Mouse (Mus musculus): ENCODE data around the gene Ugt1a8. TPM values are rescaled to one million over a fixed set of nuclear protein-coding genes. Genes with fewer than 3 reads are reported as not detected.
"Not testable (repeated sequence)": the region's sequence is repeated elsewhere in the genome, so short reads cannot be mapped to it uniquely, and the experiment has no call there.

Ugt1a8 gene
- polyA plus RNA-seq, 1 experiment from 2014 or later = not detected

GRCm38 (mm10) chr1:88215466-88216380, 128.1 kb downstream of the Ugt1a8 start:
- H3K4me1 ChIP-seq (replicated peaks) = no peaks in the 10 kb centered on the region
- no peak for ATAC-seq (ENCODE audit: low read depth)
- WGBS (ENCODE audit: insufficient replicate concordance) = 54% methylated on average over 10 of the region's 10 CpGs
- no peaks in the 10 kb centered on the region for H3K27me3 ChIP-seq
- no peak overlapping the region for H3K9ac ChIP-seq
- H3K36me3 ChIP-seq = no peaks in the 10 kb centered on the region
- no peak overlapping the region for H3K27ac ChIP-seq
- peaks cover 52% of the 10 kb centered on the region for H3K9me3 ChIP-seq (replicated peaks)
- H3K4me2 ChIP-seq = no peak overlapping the region
- H3K4me3 ChIP-seq (replicated peaks) = no peak overlapping the region
- DNase-seq = no peak

DNA sequence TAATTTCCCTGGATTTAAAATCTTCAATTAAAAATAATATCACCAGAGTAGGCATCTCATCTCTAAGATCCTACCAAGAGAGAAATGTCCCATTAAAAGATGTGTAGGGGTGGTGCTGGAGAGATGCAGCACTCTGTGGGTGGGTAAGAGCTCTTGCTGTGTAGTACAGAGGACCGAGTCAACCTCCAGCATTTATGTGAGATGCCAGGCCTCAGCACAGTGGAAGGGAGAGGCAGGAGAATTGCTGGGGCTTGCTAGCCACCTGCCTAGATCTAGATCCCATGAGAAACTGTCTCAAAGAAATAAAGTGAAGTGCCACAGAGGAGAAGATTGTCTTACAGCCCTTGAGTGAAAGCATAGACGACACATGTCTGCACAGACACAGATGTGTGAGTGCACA, 128.9 kb downstream of the Ugt1a8 start:
- H3K9ac ChIP-seq = no peak overlapping the region
- ATAC-seq (ENCODE audit: low read depth) (no peak; the same call in 1 of the 2 replicates), DNase-seq (no peak)
- H3K9me3 ChIP-seq (replicated peaks) = peaks cover 49% of the 10 kb centered on the region
- no peaks in the 10 kb centered on the region for H3K36me3 ChIP-seq
- H3K4me3 ChIP-seq (replicated peaks) = no peak overlapping the region
- no peaks in the 10 kb centered on the region for H3K27me3 ChIP-seq
- H3K4me2 ChIP-seq = no peak overlapping the region
- H3K27ac ChIP-seq = no peak overlapping the region
- 49% methylated on average over 2 of the region's 2 CpGs for WGBS (ENCODE audit: insufficient replicate concordance)
- no peaks in the 10 kb centered on the region for H3K4me1 ChIP-seq (replicated peaks)

DNA sequence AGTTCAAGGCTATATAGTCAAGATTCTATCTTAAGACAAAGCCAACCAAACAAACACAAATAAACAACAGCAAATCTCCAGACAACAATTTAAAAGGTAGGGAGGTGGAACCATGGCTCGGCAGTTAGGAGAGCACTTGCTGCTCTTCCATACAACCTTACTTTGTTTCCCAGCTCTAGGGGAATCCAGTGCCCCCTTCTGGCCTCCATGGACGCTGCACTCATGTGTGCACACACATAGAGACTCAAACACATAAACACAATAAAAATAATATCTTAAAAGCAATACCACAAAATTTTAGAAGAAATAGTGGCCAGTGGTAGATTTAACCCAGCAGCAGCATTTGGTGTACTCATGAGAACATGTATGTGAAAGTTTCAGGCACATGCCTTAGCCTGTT, 129.5 kb downstream of the Ugt1a8 start:
- Histone ChIP-seq H3K4me2 (no peak overlapping the region), H3K9ac (no peak overlapping the region), H3K36me3 (no peaks in the 10 kb centered on the region), H3K4me3 (replicated peaks) (no peak overlapping the region), H3K9me3 (replicated peaks) (peaks cover 43% of the 10 kb centered on the region), H3K27ac (no peak overlapping the region), H3K27me3 (no peaks in the 10 kb centered on the region), H3K4me1 (replicated peaks) (no peaks in the 10 kb centered on the region)
- no peak for ATAC-seq (ENCODE audit: low read depth)
- no peak for DNase-seq
- 45% methylated on average over 2 of the region's 2 CpGs for WGBS (ENCODE audit: insufficient replicate concordance)

DNA sequence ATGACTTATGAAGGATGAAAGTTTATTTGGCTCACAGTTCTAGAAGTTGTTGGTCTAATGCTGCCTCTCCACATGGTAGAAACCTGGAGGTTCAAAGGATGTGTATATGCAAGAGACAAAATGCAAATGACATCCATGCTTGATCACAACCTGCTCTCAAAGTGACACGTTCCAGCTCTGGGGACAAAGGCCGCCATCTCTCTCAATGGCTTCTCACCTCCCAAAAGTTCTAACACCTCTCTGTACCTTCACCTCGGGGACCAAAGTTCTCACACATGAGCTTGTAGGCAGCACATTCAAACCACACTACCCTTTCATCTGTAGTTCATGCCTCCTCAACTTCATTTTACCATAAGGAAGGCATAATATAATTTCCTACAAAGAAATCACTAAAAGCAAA, 130.0 kb downstream of the Ugt1a8 start:
- H3K9me3 ChIP-seq (replicated peaks) = peaks cover 39% of the 10 kb centered on the region
- H3K4me2 ChIP-seq = no peak overlapping the region
- DNase-seq (no peak), ATAC-seq (ENCODE audit: low read depth) (no peak)
- H3K27ac ChIP-seq = no peak overlapping the region
- H3K9ac ChIP-seq = no peak overlapping the region
- 28% methylated on average over 3 of the region's 3 CpGs for WGBS (ENCODE audit: insufficient replicate concordance)
- no peaks in the 10 kb centered on the region for H3K27me3 ChIP-seq
- no peaks in the 10 kb centered on the region for H3K4me1 ChIP-seq (replicated peaks)
- H3K36me3 ChIP-seq = no peaks in the 10 kb centered on the region
- no peak overlapping the region for H3K4me3 ChIP-seq (replicated peaks)

DNA sequence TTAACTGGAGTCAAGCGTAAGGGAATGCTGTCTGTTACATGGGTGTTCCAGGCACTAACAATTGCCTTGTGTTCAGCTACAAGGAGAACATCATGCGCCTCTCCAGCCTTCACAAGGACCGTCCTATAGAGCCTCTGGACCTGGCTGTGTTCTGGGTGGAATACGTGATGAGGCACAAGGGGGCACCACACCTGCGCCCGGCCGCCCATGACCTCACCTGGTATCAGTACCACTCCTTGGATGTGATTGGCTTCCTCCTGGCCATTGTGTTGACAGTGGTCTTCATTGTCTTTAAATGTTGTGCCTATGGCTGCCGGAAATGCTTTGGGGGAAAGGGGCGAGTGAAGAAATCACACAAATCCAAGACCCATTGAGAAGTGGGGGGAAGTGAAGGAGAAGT, 130.4 kb downstream of the Ugt1a8 start:
- Histone ChIP-seq H3K4me1 (replicated peaks) (no peaks in the 10 kb centered on the region), H3K9me3 (replicated peaks) (peaks cover 36% of the 10 kb centered on the region), H3K27ac (no peak overlapping the region), H3K9ac (no peak overlapping the region), H3K4me2 (no peak overlapping the region), H3K4me3 (replicated peaks) (no peak overlapping the region), H3K36me3 (no peaks in the 10 kb centered on the region), H3K27me3 (no peaks in the 10 kb centered on the region)
- ATAC-seq (ENCODE audit: low read depth) (no peak), DNase-seq (no peak)
- WGBS (ENCODE audit: insufficient replicate concordance) = 61% methylated on average over 9 of the region's 9 CpGs

DNA sequence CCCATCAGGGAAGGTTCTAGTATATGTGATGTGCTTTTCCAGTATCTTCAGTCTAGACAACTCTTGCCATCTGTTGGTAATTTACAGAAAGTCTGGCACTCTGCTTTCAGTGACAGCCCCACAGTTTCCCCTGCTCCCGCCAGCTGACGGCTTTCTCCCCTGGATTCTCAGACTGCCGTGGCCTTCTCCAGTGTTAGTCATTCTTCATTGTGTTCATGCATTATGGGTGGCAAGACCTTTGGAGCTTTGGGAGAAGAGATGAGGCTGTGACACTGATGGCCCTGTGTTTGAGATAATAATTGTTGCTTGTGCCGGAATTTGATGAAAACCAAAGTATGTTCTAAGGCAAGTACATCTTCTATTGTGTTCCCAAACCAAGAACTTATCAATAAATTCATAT, 131.0 kb downstream of the Ugt1a8 start:
- H3K9me3 ChIP-seq (replicated peaks) = peaks cover 32% of the 10 kb centered on the region
- WGBS (ENCODE audit: insufficient replicate concordance) = 39% methylated on average over 4 of the region's 4 CpGs
- H3K27me3 ChIP-seq = no peaks in the 10 kb centered on the region
- no peaks in the 10 kb centered on the region for H3K4me1 ChIP-seq (replicated peaks)
- no peaks in the 10 kb centered on the region for H3K36me3 ChIP-seq
- H3K9ac ChIP-seq = no peak overlapping the region
- DNase-seq (no peak), ATAC-seq (ENCODE audit: low read depth) (no peak)
- no peak overlapping the region for H3K27ac ChIP-seq
- H3K4me2 ChIP-seq = no peak overlapping the region
- H3K4me3 ChIP-seq (replicated peaks) = no peak overlapping the region

GRCm38 (mm10) chr1:88219054-88219453, 131.4 kb downstream of the Ugt1a8 start:
- Histone ChIP-seq H3K4me2 (no peak overlapping the region), H3K4me3 (replicated peaks) (no peak overlapping the region), H3K27me3 (no peaks in the 10 kb centered on the region), H3K9me3 (replicated peaks) (peaks cover 27% of the 10 kb centered on the region), H3K4me1 (replicated peaks) (no peaks in the 10 kb centered on the region), H3K36me3 (no peaks in the 10 kb centered on the region), H3K27ac (no peak overlapping the region), H3K9ac (no peak overlapping the region)
- 12% methylated on average over 1 of the region's 1 CpGs for WGBS (ENCODE audit: insufficient replicate concordance)
- ATAC-seq (ENCODE audit: low read depth) (no peak), DNase-seq (no peak)

DNA sequence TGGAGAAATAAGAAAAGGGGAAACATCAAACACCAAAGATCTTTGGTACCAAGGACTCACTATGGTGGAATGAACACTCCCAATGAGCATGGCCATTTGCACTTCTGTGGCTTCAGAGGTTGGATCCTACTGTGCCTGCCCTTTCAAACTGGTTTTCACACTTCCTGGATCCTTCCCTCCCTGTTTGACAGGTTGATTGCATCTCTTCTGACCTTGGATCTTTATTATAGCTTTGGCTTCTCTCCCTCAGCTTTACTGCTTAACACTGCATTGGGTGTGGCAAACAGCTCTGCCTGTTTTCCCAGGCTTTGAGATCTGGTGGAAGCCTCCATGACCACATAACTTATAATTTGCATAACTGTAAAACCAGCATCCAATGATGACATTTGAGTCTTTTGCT, 132.7 kb downstream of the Ugt1a8 start:
- H3K4me3 ChIP-seq (replicated peaks) = no peak overlapping the region
- no peak for DNase-seq
- no peak overlapping the region for H3K4me2 ChIP-seq
- no peak overlapping the region for H3K9ac ChIP-seq
- H3K27me3 ChIP-seq = no peaks in the 10 kb centered on the region
- H3K9me3 ChIP-seq (replicated peaks) = peaks cover 18% of the 10 kb centered on the region
- H3K4me1 ChIP-seq (replicated peaks) = no peaks in the 10 kb centered on the region
- no peak overlapping the region for H3K27ac ChIP-seq
- H3K36me3 ChIP-seq = no peaks in the 10 kb centered on the region
- ATAC-seq (ENCODE audit: low read depth) = no peak

- Histone ChIP-seq H3K4me3 (replicated peaks) (no peak overlapping the region), H3K27me3 (no peaks in the 10 kb centered on the region), H3K4me1 (replicated peaks) (no peaks in the 10 kb centered on the region), H3K27ac (no peak overlapping the region), H3K4me2 (no peak overlapping the region), H3K36me3 (no peaks in the 10 kb centered on the region), H3K9ac (no peak overlapping the region), H3K9me3 (replicated peaks) (peaks cover 22% of the 10 kb centered on the region)
- DNase-seq = no peak
- WGBS (ENCODE audit: insufficient replicate concordance) = 29% methylated on average over 2 of the region's 2 CpGs
- ATAC-seq (ENCODE audit: low read depth) = no peak
Measured at GRCm38 (mm10) chr1:88222216-88222615, 134.6 kb downstream of the Ugt1a8 start.

DNA sequence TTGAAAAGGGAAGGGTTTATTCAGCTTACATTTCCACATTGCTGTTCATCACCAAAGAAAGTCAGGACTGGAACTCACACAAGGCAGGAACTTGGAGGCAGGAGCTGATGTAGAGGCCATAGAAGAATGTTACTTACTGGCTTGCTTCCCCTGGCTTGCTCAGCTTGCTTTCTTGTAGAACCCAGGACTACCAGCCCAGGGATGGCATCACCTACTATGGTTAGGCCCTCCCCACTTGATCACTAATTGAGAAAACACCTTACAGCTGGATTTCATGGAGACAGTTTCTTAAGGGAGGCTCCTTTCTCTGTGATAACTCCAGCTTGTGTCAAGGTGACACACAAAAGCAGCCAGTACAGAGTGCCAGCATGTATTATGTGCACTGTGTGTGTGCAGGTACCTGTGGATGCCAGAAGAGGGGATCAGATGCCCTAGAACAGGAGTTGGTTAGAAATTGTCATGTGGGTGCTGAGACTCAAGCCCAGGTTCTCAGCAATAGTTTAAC, 135.4 kb downstream of the Ugt1a8 start:
- peaks cover 23% of the 10 kb centered on the region for H3K9me3 ChIP-seq (replicated peaks)
- H3K9ac ChIP-seq; DNase-seq; H3K36me3 ChIP-seq; H3K4me3 ChIP-seq (replicated peaks); H3K4me2 ChIP-seq; ATAC-seq (ENCODE audit: low read depth); H3K4me1 ChIP-seq (replicated peaks); H3K27me3 ChIP-seq; H3K27ac ChIP-seq: not testable (repeated sequence)

DNA sequence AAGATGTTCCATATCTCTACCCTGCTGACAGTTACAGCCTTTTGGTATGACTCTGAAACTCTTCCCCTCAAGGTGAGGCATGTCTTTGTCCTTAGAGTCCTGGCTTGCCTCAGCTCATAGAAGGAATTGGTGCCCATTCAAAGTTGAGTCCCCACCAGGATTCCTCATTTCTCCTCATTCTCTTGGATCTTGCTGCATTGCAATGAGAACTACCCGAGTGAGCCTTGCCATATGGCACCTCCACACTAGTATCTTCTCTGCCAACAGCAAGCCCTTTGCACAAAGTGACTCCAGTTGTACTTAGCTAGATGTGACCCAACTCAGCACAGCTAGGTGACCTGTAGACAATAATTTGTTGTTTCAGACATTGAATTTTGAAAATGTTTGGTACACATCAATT, 136.0 kb downstream of the Ugt1a8 start:
- Histone ChIP-seq H3K4me1 (replicated peaks) (no peaks in the 10 kb centered on the region), H3K4me2 (no peak overlapping the region), H3K9me3 (replicated peaks) (peaks cover 26% of the 10 kb centered on the region), H3K4me3 (replicated peaks) (no peak overlapping the region), H3K27ac (no peak overlapping the region), H3K9ac (no peak overlapping the region), H3K27me3 (no peaks in the 10 kb centered on the region), H3K36me3 (no peaks in the 10 kb centered on the region)
- 25% methylated on average over 1 of the region's 1 CpGs for WGBS (ENCODE audit: insufficient replicate concordance)
- no peak for DNase-seq
- no peak for ATAC-seq (ENCODE audit: low read depth)

All from liver, embryonic 13.5 days (tissue).